Mouse (Mus musculus): Measurements from ENCODE around the gene Zfp526.

Gene Zfp526

GRCm38 (mm10) chr7:25210482-25210881 is 10.7 kb upstream of the Zfp526 start:
- no peak for DNase-seq (ENCODE audit: low spot score)

GRCm38 (mm10) chr7:25213099-25213498 is 8.1 kb upstream of the Zfp526 start:
- DNase-seq (ENCODE audit: low spot score): no peak

GRCm38 (mm10) chr7:25214172-25214571 is 7.1 kb upstream of the Zfp526 start:
- no peak for DNase-seq (ENCODE audit: low spot score)

DNA sequence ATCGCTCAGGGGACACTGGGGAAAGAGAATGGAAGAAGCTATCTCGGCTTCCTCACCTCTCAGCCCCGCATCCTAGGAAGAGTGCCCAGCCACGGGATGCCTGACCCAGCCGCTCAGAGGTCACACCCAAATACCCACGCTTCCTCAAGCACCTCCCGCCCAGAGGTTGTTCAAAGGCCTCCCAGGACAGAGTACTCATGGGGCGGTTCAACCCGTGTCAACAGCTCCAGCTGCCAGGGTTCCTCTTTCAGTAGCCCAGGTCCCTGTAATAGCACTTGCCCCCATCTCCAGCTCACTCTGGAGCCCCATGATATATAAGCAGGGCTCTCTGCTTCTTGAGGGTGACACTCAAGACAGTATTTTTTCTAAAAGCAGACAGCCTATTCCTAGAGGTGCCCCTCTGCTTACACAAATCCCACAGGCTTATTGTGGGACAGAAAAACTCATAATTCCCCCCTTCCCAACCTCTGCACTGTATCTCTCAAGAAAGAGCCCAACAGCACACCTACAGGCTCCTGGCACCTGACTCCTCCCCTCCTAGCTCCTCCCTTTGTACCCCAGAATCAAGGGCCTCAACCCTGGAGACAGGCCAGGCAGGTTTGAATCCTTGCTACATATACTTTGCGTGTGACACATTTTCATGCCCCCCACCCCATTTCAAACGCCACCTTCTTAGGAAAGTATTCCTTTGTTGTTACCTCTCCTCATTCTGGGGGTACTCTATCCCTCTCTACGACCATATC is 3.4 kb upstream of the Zfp526 start:
- DNase-seq (ENCODE audit: low spot score): no peak

DNA sequence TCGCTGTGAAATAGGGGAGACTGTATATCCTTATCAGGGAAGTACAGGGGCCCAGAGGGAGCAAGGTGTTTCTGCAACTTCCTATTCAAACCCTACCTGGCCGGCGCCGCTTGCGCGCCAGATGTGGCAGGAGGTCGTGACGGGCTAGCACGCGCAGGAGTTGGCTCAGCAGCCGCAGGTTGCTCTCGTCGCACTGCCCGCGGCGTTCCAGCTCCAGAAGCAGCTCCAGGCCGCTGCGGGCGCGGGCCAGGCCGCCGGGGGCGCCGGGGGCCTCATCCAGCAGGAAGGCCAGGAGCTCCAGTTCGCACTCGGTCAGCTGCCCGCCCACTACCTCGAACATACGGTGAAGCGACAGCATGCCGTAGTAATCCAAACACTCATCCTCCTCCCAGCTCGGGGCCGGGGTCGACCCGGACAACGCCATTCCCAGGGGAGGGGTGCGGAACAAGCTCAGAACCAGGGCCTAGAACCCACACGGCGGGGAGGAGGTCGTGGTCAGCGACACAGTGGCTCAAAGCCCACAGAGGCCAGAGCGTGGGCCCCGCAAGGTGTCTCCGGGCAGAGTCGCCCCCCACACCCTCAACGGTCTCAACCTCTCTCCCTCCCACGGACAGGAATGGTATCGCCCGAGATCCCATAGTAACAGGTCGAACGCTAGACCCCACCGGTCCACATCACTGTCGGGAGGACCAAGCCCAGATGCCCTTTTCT is 2.4 kb upstream of the Zfp526 start:
- no peak for DNase-seq (ENCODE audit: low spot score)

DNA sequence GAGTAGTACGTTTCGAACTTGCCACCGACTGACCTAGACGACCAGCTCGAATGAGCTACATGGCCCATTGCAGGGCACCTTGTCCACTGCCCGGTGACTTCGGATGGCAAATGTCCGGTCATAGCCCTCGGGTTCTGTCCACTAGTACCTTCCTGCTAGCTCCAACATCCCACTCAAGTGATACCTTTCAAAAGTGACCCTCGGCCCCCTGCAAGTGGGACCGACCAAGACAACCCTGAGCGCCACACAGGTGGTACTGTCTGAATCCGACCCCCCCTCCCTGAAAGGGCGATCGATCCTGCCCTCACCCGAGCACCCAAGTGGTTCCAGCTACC is 1.8 kb upstream of the Zfp526 start:
- DNase-seq (ENCODE audit: low spot score): peak; percentile 41

DNA sequence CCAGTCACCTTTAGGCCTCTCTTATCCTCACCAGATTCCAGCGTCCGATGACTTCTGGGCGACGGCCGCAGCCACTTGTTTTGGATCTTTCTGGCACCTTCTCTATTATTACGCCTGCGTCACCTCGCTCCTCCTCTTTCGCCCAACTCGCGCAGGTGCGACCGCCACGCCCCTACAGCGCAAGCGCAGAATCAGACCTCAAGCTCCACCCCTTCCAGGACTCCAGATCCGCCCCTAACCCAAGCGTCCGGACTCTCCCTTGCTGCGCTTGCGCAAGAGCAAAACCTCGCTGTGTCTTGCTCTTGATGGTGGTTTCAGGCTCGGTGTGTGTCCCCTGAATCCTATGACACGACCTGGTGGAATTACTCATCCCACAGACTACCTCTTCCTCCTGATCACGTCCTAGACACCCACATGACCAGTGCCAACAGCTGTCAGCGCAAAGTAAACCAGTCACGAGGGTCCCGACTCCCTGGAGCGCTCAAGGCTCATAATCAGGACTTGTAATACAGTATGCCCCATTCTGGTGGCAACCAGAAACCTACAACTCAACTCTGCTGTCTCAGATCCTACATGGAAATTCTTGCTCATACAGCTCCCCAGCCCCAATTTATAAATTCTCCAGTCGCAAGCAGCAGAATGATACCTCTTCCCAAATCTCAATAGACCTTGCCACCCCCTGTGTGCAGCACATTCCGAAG is 1.3 kb upstream of the Zfp526 start:
- DNase-seq (ENCODE audit: low spot score): peak; percentile 92

DNA sequence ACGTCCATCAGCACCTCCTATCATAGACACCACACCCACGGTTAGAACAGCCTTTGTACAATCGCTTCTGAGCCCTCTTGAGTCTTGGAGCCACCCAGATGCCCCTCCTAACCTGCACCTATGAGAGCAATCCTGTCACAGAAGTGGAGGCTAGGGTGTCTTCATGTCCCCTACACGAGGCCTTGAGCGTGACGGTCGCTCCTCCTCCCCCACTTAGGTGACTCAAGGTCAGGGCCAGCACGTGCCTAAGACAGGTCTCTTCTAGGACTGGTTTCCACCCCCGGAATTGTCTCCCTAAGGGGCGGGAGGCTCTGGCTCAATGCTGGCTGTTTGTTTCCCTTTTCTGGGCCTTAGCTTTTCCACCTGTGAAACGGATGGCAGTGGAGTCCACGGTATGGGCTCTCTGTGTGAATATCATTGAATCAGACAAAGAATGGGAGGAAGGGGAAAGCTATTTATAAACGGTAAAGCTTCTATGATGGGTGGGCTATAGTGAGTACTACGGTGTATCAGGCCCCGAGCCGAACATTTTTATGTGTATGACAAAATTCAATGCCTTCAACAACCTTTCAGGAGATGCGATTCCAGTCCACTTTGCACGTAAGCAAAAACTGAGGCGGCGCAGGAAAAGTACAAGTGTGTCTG is 646 bp upstream of the Zfp526 start, which contains the start of gene Dedd2:
Dedd2 (minus strand) TSS at position 159 of the 645 bp plus-strand sequence.
- peak; percentile 24 for DNase-seq (ENCODE audit: low spot score)

GRCm38 (mm10) chr7:25222275-25222967 is 1.2 kb downstream of the Zfp526 start:
- DNase-seq (ENCODE audit: low spot score): no peak

DNA sequence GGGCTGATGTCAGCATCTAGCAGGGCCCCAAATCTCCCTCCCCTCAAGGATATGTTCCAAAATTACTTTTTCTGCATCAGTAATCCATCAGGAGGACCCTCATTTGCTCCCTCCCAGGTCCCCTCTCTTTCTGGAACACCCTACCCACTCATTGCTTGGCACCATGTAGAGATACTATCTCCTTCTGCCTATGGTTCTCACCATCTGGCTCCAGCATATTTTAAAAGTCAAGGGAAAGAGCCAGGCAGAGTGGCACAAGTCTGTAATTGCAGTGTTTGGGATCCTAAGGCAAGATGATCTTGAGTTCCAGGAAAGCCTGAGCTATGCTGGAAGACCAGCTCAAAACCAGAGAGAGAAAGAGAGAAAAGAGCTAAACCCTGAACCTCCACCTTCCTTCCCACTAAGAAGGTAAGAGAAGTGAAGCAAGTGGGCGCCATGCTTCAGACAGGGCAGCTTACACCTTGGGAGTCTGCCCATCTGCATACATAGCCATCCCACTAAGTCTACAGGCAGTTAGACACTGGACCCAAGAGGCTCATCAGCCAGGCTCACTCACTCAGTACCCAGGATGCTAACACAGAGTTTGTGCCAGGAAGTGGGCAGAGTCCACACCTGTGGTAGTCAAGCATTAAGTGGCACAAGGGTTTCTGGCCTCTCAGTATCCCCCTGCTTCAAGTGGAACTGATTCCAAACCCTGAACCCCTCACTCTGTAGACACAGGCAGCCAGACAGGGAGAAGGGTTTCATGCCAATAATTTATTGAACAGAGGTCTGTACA is 6.5 kb downstream of the Zfp526 start:
- DNase-seq (ENCODE audit: low spot score): no peak

DNA sequence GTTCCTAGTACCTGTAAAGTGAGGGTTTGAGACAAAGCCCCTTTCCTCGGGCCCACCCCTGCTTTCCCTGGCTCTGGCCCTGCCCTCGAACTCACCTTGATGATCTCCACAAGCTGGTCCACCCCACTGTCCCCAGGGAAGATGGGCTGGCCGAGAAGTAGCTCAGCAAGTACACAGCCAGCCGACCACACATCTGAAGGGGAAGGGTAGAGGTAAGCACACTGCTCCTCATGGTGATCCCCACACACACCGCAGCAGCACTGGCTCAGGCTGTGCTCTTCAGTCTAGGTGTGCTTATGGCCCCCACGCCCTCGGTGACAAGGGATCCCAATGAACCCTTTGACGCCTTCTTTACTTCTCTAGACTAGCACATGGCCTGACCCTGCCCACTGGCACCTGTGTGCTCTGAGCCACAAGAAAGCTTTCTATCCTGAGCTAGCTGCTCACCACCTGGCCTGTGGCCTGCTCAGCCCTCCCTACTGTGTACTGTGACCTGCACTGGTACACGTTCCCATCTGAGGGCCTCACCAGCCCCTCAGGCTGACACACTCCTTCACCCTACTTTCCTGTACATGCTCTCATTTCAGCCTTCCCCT is 9.6 kb downstream of the Zfp526 start:
- DNase-seq (ENCODE audit: low spot score): no peak

GRCm38 (mm10) chr7:25232101-25232648 is 10.9 kb downstream of the Zfp526 start:
- no peak for DNase-seq (ENCODE audit: low spot score)

GRCm38 (mm10) chr7:25233061-25233460 is 11.8 kb downstream of the Zfp526 start:
- DNase-seq (ENCODE audit: low spot score): no peak

GRCm38 (mm10) chr7:25235526-25235925 is 14.3 kb downstream of the Zfp526 start:
- DNase-seq (ENCODE audit: low spot score): no peak

- DNase-seq (ENCODE audit: low spot score): no peak
Observed at GRCm38 (mm10) chr7:25237249-25238014, 16.2 kb downstream of the Zfp526 start, which contains the start of gene Gsk3a. Gene Gsk3a, minus strand, starts transcription at chr7:25237851.

DNA sequence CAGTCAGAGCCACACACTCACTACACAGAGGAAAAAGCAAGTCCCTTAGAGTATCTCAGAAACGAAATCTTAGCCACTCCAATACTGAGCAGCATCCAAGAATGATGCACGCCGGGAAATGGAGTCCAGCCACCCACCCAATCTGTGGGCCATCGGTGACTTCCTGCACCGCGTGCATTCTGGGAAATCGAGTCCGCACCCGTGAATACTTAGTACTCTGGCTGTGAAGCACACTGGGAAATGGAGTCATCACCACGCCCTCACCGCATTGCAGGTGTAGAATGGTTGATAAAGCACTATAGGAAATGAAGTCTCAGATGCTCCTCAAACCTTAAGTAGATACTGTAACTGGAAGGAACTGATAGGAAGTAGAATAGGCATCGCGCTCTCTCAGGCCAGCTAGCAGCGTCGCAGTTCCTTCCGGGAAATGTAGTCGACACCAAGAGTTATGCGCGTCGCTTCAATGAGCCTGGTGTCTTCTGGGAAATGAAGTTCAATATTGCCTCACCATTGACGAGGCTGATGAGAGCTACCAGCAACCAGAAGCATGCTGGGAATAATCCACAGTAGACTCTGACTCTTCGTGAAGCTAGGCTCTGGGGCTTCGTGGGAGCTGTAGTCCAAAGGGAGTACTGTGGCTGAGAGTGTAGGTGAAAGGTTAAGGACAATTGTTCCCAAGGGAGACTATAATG is 16.9 kb downstream of the Zfp526 start:
- peak; percentile 94 for DNase-seq (ENCODE audit: low spot score)

DNA sequence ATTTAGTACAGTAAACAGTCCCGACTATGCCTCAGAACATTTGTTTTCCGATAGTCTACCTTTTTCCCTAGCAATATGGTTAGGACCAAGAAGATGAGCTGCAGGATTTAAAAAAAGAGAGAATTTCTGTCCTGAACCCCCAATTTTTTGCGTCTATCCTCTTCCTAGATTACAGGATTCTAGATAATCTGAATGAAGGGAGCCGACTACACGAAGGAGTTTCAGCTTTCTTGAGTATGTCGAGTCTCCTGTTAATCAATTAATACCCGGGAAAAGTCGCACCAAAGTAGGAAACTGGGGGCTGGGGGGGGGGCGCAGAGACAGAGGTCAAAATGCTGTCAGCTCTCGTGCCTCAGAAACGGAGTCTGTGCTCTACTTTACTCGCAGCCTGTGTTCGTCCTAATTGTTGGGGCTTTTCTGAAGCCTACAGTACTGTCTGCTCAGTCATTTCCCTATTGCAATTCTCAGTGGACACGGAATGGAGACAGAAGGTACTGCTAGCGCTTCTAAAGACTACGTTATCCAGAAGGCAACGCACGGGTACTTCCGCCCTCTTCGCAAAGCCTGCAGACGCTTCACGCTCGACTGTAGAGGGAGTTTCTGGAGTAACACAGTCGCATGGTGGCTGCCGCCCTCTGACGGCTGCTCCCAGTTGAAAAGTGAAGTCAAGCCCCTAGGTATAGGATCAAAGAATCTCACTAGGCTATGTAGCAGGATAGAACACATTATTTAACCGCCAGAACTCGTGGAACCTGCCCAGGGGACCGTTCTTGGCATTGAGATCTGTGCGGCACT is 17.8 kb downstream of the Zfp526 start:
- DNase-seq (ENCODE audit: low spot score): peak; percentile 86

DNA sequence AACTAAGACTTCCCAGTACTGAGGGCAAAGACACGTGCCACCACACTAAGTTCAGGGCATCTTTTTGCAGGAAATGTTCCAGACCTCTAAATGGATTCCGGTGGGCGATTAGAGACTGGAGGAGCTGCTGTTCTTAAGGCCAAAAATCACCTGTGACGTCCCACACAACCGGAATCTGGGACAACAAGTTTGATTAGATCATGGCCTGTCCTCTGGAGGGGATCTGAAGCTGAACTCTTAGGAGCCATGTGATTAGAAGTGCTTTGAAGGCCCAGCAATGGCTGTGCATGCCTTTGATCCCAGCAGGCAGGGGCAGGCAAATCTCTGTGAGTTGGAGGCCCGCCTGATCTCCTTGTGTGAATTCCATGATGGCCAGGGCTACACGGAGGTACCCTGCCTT is 19.4 kb downstream of the Zfp526 start:
- no peak for DNase-seq (ENCODE audit: low spot score)

Data from adipocyte (in vitro differentiated cells).